Mouse (Mus musculus): ENCODE measurements around the gene Gm10073. TPM values are rescaled to one million over a fixed set of nuclear protein-coding genes. Genes with fewer than 3 reads are reported as not detected.

Gm10073 gene
- polyA plus RNA-seq (2017; shearing (Covaris generic)): 5.6 TPM

GRCm38 (mm10) chr8:106573168-106573567 lies at the start of gene Gm10073:
TSS of gene Gm10073 (minus strand) at chr8:106573461.

GRCm38 (mm10) chr8:106603131-106603819 lies 30.0 kb upstream of the Gm10073 start, which contains the start of gene Cdh1:
TSS of gene Cdh1 (plus strand) at chr8:106603351.

Other genes with a start within 250 kb of the Gm10073 start
- gene Smpd3, start 235.5 kb downstream of the Gm10073 start, polyA plus RNA-seq (2017; shearing (Covaris generic)): not detected
- gene Zfp90, start 158.1 kb downstream of the Gm10073 start, polyA plus RNA-seq (2017; shearing (Covaris generic)): 3.1 TPM
- not detected for gene 6030452D12Rik, start 72.9 kb downstream of the Gm10073 start, polyA plus RNA-seq (2017; shearing (Covaris generic))
- not detected for gene Cdh3, start 62.6 kb downstream of the Gm10073 start, polyA plus RNA-seq (2017; shearing (Covaris generic))
- gene Cdh1, start 29.9 kb upstream of the Gm10073 start, polyA plus RNA-seq (2017; shearing (Covaris generic)): 2.2 TPM
- gene Tango6, start 109.6 kb upstream of the Gm10073 start, polyA plus RNA-seq (2017; shearing (Covaris generic)): 10.1 TPM